ENCODE assay signal across 19 mouse cellular contexts in genomic region chr11:63176416-63176815, GRCm38 (mm10). TPM values are rescaled to one million over a fixed set of nuclear protein-coding genes. Genes with fewer than 3 reads are reported as not detected.
DNase-seq lines count a peak whose midpoint lies in the region.
"Had no signal": no experiment of that assay in that cellular context is flagged by ENCODE, and none has a peak within 500 bp of the region (broad histone marks: within the 10 kb centered on the region; RNA-seq: fewer than 3 reads in every experiment).

No protein-coding gene starts in this region.

- intact Hi-C loops in left cerebral cortex, postnatal 4 days (cut with DNase I) = no loop called here

- DNase-seq in left cerebral cortex, adult 11 months (ENCODE audit: low spot score) = peak; percentile 46
- DNase-seq in left cerebral cortex, postnatal 4 days = no peak
- DNase-seq in left cerebral cortex, adult 9 months (ENCODE audit: low spot score in 2 of 2) = peak; percentile 51 to 68
- peak; percentile 59 to 68 for DNase-seq in right cerebral cortex, adult 2 months (ENCODE audit: low spot score in 2 of 2)
- DNase-seq in spleen, postnatal 4 days (ENCODE audit: low spot score in 2 of 2) = no peak
- no peak for DNase-seq in ovary, postnatal 10 days (ENCODE audit: low spot score)
- DNase-seq in c-Kit-positive CD71-positive TER-119-positive erythroid progenitor cells, embryonic 14.5 days (ENCODE audit: low spot score) = no peak
- DNase-seq: adrenal gland, postnatal 36 days; cerebellum, adult 18-20 months; cerebellum, postnatal 36 days; embryo, embryonic 11 days; gastrocnemius, adult 2 months; kidney, adult 8-10 months; kidney, postnatal 10 days; liver, embryonic 13.5 days; lung, adult 2 months; spleen, adult 18-20 months; thymus, postnatal 14 days had no signal

RNA-seq across cellular contexts. Expression of gene Pmp22, which starts 47.6 kb away (rescaled TPM):
- 10 to 100 TPM; 16.9 to 17.2 TPM for total RNA-seq in left cerebral cortex, postnatal 4 days (2021)
- total RNA-seq: hematopoietic stem cell, adult 5-6 weeks had no signal

Comparison
In these comparisons a context has a peak if more than half of its experiments do, and no peak if none do; other contexts are left out.
1. DNase-seq: peak in left cerebral cortex, adult 11 months (single experiment), left cerebral cortex, adult 9 months (2 of 2) and right cerebral cortex, adult 2 months (2 of 2); none in left cerebral cortex, postnatal 4 days (single experiment), spleen, postnatal 4 days (0 of 2), ovary, postnatal 10 days (single experiment) and c-Kit-positive CD71-positive TER-119-positive erythroid progenitor cells, embryonic 14.5 days (single experiment).